Mouse (Mus musculus) heart, postnatal 36 days (tissue): ENCODE measurements at regions not wholly inside any gene's neighbourhood (a gene's known extent, or its start where the extent isn't known, plus 50 kb on each side); places are given as distances from the start of the nearest gene placed in this dataset.

Experiments used
- DNase-seq, 2 experiments: peaks; one replicate each; pipeline ENCODE4 v3.0.0; 2021 to 2022
- intact Hi-C: fragments of 180-260 bp; cut with DNase I; formaldehyde crosslinking; loops from one replicate; pipeline ENCODE4 v1.15.1; 2025

GRCm38 (mm10) chr15:56979353-56979752 is 498.1 kb downstream of the Slc22a22 start:
- intact Hi-C loops: no loop called here
- DNase-seq: no peak

GRCm38 (mm10) chr15:56975446-56976433 is 501.7 kb downstream of the Slc22a22 start:
- no peak for DNase-seq

DNA sequence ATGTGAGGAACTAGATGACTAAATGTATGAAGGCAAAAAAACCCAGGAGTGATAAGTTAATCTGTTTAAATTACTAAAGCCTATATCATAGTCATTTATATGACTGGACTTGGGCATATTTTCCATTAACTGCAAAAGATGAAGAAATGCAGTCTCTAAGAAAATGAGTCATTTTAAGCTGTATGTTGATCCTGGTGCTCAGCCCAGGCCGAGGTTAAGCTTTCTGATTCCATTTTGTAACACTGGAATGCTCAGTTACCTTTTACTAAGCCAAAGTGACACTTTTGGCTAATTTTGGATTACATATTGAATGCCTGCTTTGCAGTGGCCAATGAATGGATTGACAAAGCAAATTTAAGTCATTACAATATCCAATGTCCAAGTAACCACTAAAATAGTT is 507.3 kb downstream of the Slc22a22 start:
- no peak for DNase-seq
- intact Hi-C loops: no loop called here

More at GRCm38 (mm10) chr15:56975446-56976433, 501.7 kb downstream of the Slc22a22 start:
- intact Hi-C loops: no loop called here

- intact Hi-C loops: no loop called here
- no peak for DNase-seq
Observed at GRCm38 (mm10) chr15:56956356-56956755, 521.1 kb downstream of the Slc22a22 start.

- intact Hi-C loops: no loop called here
- no peak for DNase-seq
Observed at GRCm38 (mm10) chr15:56952176-56952575, 525.2 kb downstream of the Slc22a22 start.

GRCm38 (mm10) chr15:56950824-56951223 is 526.6 kb downstream of the Slc22a22 start:
- intact Hi-C loops: no loop called here
- no peak for DNase-seq

GRCm38 (mm10) chr15:56940891-56941290 is 536.5 kb downstream of the Slc22a22 start:
- intact Hi-C loops: no loop called here
- DNase-seq: no peak

DNA sequence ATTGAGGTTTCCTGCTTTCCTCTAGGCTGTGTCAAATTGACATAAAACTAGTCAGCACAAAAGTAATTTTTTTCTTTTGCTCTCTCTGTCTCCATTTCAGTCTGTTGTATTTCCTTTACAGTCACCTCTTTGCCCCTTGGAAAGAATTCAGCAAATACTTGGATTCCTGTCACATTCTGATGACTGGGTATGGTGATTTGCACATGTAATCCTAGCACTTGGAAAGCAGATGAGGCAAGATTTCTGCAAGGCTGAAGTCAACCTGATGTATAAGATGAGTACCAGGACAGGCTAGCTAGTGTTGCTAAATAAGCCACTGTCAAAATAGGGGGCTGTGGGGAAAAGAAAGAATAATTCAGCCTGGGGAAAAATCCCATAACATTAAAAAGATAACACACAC is 580.9 kb downstream of the Slc22a22 start:
- intact Hi-C loops: no loop called here

DNA sequence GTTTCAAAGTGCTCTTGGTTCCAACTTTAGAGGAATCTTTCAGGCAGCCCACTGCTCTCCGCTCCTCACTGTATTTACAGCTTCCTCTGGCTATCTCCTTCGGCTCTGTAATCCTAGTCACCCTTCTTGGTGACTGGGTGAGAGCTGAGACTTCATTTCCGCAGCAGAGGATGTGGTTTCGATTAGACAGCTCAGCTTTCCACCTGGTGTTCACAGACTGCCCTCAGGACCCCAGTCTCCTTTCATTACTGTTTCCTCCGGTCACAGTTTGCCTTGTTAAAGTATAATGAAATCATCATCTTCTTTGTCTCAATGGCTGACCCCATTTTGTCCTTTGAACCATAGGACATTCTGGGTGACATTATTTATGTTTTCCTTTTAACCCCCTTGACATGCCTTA is 595.9 kb downstream of the Slc22a22 start:
- DNase-seq: no peak
- intact Hi-C loops: no loop called here

More for the DNA sequence above, 580.9 kb downstream of the Slc22a22 start:
- DNase-seq: no peak

DNA sequence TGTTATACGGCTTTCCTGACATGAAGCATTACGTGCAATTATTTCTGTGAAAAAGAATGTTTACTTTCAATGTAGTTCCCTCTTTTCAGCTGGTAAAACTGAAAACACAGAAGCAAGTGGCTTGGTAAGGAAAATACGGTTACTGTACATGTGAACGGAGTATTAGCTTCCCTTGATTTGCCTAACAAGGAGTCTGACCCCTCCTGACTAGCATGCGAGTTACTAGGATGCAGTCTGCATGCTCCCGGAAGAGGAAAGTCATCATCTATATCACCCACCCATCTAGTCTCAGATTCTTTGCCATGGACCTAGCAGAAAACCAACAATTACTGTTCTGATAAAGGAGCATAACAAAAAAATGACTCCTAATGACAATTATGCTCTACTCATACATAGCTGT is 611.5 kb downstream of the Slc22a22 start:
- DNase-seq: no peak
- intact Hi-C loops: no loop called here

DNA sequence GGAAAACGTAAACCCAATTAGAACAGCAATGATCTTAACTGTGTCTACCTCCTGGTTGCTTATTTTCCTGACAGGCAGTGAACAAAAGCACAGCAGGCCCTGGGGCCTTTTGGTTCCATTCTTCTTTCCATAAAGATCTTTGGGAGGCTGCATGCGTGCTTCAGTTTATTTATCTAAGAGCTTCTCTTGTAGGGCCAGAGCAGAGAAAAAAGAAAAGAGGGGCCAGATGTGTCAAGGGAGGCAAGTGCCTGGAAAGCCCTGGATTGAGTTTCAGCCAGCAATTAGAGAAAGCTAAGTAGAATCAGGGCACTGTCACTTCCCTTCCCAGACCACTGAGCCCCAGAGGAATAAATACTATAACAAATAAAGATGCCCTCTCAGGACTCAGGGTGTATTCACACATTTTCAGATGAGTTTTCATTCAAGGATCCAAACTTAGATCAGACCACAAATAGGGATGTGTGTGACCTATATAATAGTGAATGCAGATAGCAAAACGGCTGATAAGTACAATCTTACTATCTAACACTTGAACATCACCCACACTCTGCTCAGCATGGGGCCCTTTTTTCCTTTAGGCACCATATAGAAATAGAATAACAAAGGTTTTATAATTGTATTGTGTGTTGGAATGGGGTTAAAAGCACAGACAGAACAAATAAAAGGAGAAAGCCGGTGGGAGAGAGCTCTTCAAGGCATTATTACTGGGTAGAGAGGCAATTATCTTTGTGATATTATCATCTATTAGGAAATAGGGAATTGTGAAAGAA is 612.2 kb downstream of the Slc22a22 start:
- no peak for DNase-seq
- intact Hi-C loops: no loop called here

DNA sequence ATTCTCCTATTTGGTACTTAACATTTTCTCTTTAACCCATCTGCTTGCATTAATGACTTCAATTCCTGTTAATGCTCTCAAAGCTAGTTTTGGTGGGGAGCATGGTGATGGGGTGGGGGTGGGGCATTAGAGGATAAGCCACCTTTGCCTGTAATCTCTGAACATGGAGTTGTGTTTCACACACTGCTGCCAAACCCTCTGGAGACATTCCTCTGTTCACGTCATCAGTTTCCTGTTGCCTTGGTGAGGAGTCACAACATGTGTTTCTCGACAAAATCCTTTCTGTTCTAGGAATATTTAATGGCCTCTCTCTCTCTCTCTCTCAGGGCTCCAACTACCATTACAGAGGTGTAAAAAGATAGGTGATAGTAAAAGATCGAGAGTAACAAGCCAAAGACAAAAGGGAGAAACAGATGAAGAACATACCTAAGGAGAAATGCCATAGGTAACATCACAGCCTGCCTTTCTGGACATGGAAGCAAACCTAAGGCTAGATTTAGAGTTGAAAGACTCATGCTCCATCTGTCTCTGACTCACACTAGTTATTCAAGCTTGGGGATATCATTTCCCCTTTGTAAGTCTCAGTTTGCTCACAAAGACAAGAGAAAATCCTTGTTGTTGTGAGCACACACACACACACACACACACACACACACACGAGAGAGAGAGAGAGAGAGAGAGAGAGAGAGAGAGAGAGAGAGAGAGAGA is 618.6 kb downstream of the Slc22a22 start:
- intact Hi-C loops: loop anchor here (5.0 kb wide), 1 partner anchor 521 kb away; no protein-coding TSS in a partner anchor
- no peak for DNase-seq

- intact Hi-C loops: loop anchor here (5.0 kb wide), 1 partner anchor 521 kb away; no protein-coding TSS in a partner anchor
- DNase-seq: no peak
Observed at GRCm38 (mm10) chr15:56858134-56858533, 619.3 kb downstream of the Slc22a22 start.

DNA sequence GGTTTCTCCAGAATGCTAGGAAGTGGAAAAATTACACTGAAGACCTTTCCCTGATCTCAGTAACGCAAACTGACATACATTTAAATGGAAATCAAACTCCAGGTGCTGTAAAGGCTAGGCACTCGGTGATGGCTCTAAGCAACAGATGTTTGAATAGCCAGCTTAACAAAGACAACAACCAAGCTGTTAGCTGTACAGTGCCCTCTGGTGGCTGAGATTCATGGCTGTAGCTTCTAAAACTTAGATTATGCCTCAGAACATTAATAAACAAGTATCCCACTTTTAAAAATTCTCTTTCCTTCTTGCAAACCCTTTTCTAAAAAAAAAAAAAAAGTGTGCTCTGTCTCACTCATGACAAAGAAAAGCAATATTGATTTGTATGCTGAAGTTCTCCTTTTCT is 621.4 kb downstream of the Slc22a22 start:
- intact Hi-C loops: loop anchor here (1.0 to 5.0 kb wide), 3 partner anchors 161 to 789 kb away; no protein-coding TSS in a partner anchor
- DNase-seq: peak; percentile 41 to 57

GRCm38 (mm10) chr15:56853106-56853505 is 624.3 kb downstream of the Slc22a22 start:
- intact Hi-C loops: no loop called here
- no peak for DNase-seq

DNA sequence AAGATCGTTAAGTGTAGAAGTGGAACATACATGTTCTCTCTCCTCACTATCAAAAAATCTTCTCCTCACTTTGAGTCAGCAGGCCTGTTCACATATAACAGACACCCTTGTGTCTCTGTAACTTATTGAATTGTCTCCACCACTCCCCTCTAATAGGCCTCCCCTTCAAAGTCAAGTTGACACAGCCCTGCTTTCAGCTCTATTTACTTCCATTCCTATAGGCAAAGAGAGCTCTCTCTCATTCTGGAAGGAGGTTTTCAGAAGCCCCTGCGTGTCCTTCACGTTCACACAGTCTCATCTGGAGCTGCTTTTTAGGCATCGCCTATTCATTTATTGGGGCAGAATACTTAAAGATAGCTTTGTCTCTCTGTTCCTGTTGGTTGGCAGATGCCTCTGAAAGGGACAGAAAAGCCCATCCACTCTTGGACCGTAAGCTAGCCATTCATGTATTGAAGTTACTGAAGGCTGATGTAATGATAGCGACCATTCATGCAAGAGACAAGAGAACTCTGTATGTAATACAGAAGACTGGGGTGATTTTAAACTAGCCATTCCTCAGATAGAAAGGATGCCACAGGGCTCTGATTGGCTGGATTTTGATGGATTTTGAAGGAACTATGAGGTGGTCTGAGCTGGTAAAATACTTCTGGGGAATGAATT is 629.8 kb downstream of the Slc22a22 start:
- intact Hi-C loops: no loop called here
- no peak for DNase-seq

- intact Hi-C loops: no loop called here
- DNase-seq: no peak
Observed at GRCm38 (mm10) chr15:56844574-56844973, 632.9 kb downstream of the Slc22a22 start.

DNA sequence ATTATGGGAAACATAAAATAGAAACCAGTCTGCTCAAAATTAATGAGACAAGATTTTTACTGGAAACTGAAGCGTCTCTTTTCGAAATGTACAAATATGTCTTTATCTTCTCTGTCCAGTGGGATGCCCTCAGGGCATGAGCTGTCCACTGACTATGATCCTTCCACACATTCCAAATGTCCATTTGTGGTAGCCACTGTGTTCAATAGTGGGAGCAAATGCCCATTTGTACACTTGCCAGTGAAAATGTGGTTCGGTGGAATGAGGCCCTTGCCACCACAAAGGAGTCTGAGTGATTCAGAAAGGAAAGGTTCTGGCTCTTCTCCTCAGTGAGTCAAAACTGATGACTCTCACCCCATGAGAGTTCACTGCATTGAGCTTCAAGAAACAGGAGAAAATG is 635.9 kb downstream of the Slc22a22 start:
- no peak for DNase-seq
- intact Hi-C loops: no loop called here

- intact Hi-C loops: no loop called here
- no peak for DNase-seq
Observed at GRCm38 (mm10) chr15:56837292-56837691, 640.1 kb downstream of the Slc22a22 start.

DNA sequence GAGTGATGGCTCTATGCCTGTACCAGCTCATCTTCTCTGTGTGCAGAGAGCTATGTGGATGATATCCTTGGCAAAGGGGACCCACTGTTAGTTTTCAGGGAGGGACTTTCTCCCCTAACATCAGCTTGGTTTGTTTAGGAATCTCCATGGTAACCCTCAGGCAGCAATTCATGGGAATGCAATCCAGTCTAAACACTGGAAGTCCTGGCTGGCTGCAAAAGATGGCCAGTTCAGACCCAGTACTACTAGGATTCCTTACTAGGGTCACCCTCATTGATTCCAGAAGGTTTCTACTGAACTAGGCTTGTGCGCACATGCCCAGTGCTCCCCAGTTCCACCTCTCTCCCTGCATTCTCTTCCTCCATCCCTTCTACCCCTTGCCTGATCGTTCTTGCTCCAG is 642.8 kb downstream of the Slc22a22 start:
- intact Hi-C loops: no loop called here
- no peak for DNase-seq
